Mouse (Mus musculus) gastrocnemius, adult 2 months (tissue): Measurements from ENCODE around the gene Hs6st2. TPM values are rescaled to one million over a fixed set of nuclear protein-coding genes. Genes with fewer than 3 reads are reported as not detected.
A peak's percentile ranks its signal among the peaks of the same experiment; 100 is the strongest.

Experiments
- DNase-seq: peaks from one replicate; pipeline ENCODE4 v3.0.0; 2022
- H3K27ac ChIP-seq: fragments of 200-600 bp; 2 replicates; pipeline ENCODE4 v1.8.1; 2022; ENCODE audit warnings: mild to moderate bottlenecking
- H3K4me3 ChIP-seq: fragments of 200-600 bp; 2 replicates; pipeline ENCODE4 v1.8.1; 2022; ENCODE audit warnings: mild to moderate bottlenecking, moderate library complexity
- CTCF ChIP-seq: fragments of 200-600 bp; IDR thresholded peaks from 2 replicates; pipeline ENCODE4 v1.8.1; 2022; ENCODE audit warnings: antibody characterized with exemption, mild to moderate bottlenecking, moderate library complexity
- intact Hi-C: fragments of 180-260 bp; cut with DNase I; formaldehyde crosslinking; loops from one replicate; pipeline ENCODE4 v1.15.1; 2025
- total RNA-seq, 2 experiments: library from RNA; stranded (reverse); gene quantifications; 2 replicates each; pipeline ENCODE4 v1.2.3; 2021

Gene Hs6st2
- total RNA-seq, 2 experiments from 2014 or later: 1.9 to 2.4 TPM

GRCm38 (mm10) chrX:51410289-51410688 lies 271.4 kb downstream of the Hs6st2 start:
- Histone ChIP-seq H3K27ac (no peak overlapping the region), H3K4me3 (no peak overlapping the region)
- no peak for TF ChIP-seq CTCF
- no peak for DNase-seq
- intact Hi-C loops: no loop called here

GRCm38 (mm10) chrX:51397457-51397856 lies 284.2 kb downstream of the Hs6st2 start:
- peak; percentile 63 for TF ChIP-seq CTCF
- no peak for DNase-seq
- intact Hi-C loops: loop anchor here (5.0 kb wide), 1 partner anchor 980 kb away; no protein-coding TSS in a partner anchor
- H3K27ac ChIP-seq: no peak overlapping the region
- no peak overlapping the region for H3K4me3 ChIP-seq

GRCm38 (mm10) chrX:51374670-51375069 lies 307.0 kb downstream of the Hs6st2 start:
- intact Hi-C loops: loop anchor here (2.0 to 5.0 kb wide), 3 partner anchors 310 to 717 kb away; no protein-coding TSS in a partner anchor
- Histone ChIP-seq H3K27ac (no peak overlapping the region), H3K4me3 (no peak overlapping the region)
- TF ChIP-seq CTCF: peak; percentile 70
- DNase-seq: peak; percentile 47

- no peak for DNase-seq
- intact Hi-C loops: loop anchor here (5.0 kb wide), 2 partner anchors 695 to 715 kb away; no protein-coding TSS in a partner anchor
- Histone ChIP-seq H3K4me3 (no peak overlapping the region), H3K27ac (no peak overlapping the region)
- TF ChIP-seq CTCF: peak; percentile 46
These were observed 309.0 kb downstream of the Hs6st2 start for GRCm38 (mm10) chrX:51372477-51373239.

- Histone ChIP-seq H3K4me3 (no peak overlapping the region), H3K27ac (no peak overlapping the region)
- TF ChIP-seq CTCF: no peak
- intact Hi-C loops: no loop called here
- DNase-seq: no peak
These were observed 332.0 kb downstream of the Hs6st2 start for GRCm38 (mm10) chrX:51349682-51350081.

GRCm38 (mm10) chrX:51343595-51343994 lies 338.1 kb downstream of the Hs6st2 start:
- Histone ChIP-seq H3K27ac (no peak overlapping the region), H3K4me3 (no peak overlapping the region)
- no peak for TF ChIP-seq CTCF
- intact Hi-C loops: no loop called here
- no peak for DNase-seq

Other genes with a start within 250 kb of the Hs6st2 start
- not detected for gene Usp26, start 119.4 kb upstream of the Hs6st2 start, total RNA-seq